Mouse (Mus musculus) lung, embryonic 14.5 days (tissue): Measurements from ENCODE around the gene Mrpl2. TPM values are rescaled to one million over a fixed set of nuclear protein-coding genes. Genes with fewer than 3 reads are reported as not detected.
A peak's percentile ranks its signal among the peaks of the same experiment; 100 is the strongest.

Experiments used
- ATAC-seq: fragments of 200-750 bp; cut with Nextera tagmentation; 2 replicates; pipeline ENCODE4 v1.8.0; 2017; ENCODE audit warnings: mild to moderate bottlenecking, moderate TSS enrichment, moderate library complexity; ENCODE audit not compliant: insufficient read depth
- DNase-seq: peaks from one replicate; pipeline ENCODE4 v3.0.0-alpha.2; 2015
- H3K27ac ChIP-seq: fragments of 300-500 bp; sonication (generic); 2 replicates; pipeline ENCODE4 v1.5.1; 2014; ENCODE audit warnings: low read depth, mild to moderate bottlenecking, moderate library complexity
- H3K27me3 ChIP-seq: fragments of 300-500 bp; sonication (generic); 2 replicates; pipeline ENCODE4 v1.6.1; 2014; ENCODE audit warnings: low read length, control low read depth; ENCODE audit not compliant: insufficient read depth
- H3K36me3 ChIP-seq: fragments of 300-500 bp; sonication (generic); 2 replicates; pipeline ENCODE4 v1.6.1; 2014; ENCODE audit warnings: control low read depth; ENCODE audit not compliant: insufficient read depth
- H3K4me1 ChIP-seq: fragments of 300-500 bp; sonication (generic); 2 replicates; pipeline ENCODE4 v1.6.1; 2014; ENCODE audit warnings: antibody characterized with exemption, control low read depth; ENCODE audit not compliant: insufficient read depth
- H3K4me2 ChIP-seq: fragments of 300-500 bp; sonication (generic); 2 replicates; pipeline ENCODE4 v1.6.1; 2014; ENCODE audit warnings: mild to moderate bottlenecking
- H3K4me3 ChIP-seq: fragments of 300-500 bp; sonication (generic); 2 replicates; pipeline ENCODE4 v1.5.1; 2014; ENCODE audit warnings: low read depth, low read length
- H3K9ac ChIP-seq: fragments of 300-500 bp; sonication (generic); 2 replicates; pipeline ENCODE4 v1.6.1; 2014
- H3K9me3 ChIP-seq: fragments of 300-500 bp; sonication (generic); 2 replicates; pipeline ENCODE4 v1.6.1; 2016; ENCODE audit warnings: low read depth, low read length, control low read depth
- CTCF ChIP-seq: IDR thresholded peaks from 2 replicates; pipeline ENCODE4 v1.5.1; 2016; ENCODE audit warnings: antibody characterized with exemption, low read depth
- WGBS: fragments of 180-500 bp; shearing (Covaris S2); extraction: QIAGEN DNeasy Blood & Tissue Kit; methylation state at CpG from one replicate; pipeline ENCODE4 v1.1.7; 2014; 5-methylcytosine and 5-hydroxymethylcytosine counted together
- polyA plus RNA-seq: library from polyadenylated mRNA; unstranded; fragments of >200 nt; fragmentation: Nextera tagmentation; extraction: Ambion mirVana; gene quantifications from 2 replicates; pipeline ENCODE4 v1.2.1, GENCODE M21; 2014

Gene Mrpl2
- polyA plus RNA-seq, 1 experiment from 2014 or later, result 113 TPM

- peak; percentile 51 for TF ChIP-seq CTCF
- no peaks in the 10 kb centered on the region for H3K27me3 ChIP-seq
- H3K4me1 ChIP-seq, result peaks cover 15% of the 10 kb centered on the region
- ATAC-seq (peak; percentile 52), DNase-seq (peak; percentile 64)
- WGBS, result 2% methylated on average over 34 of the region's 34 CpGs
- H3K4me2 ChIP-seq, result peak overlapping the region; percentile 88
- peak overlapping the region; percentile 85 for H3K27ac ChIP-seq
- peak overlapping the region; percentile 69 for H3K4me3 ChIP-seq
- peak overlapping the region; percentile 66 for H3K9ac ChIP-seq
- H3K9me3 ChIP-seq, result no peaks in the 10 kb centered on the region
- H3K36me3 ChIP-seq, result peaks cover 59% of the 10 kb centered on the region
Observed at GRCm38 (mm10) chr17:46679843-46680759, 34.1 kb downstream of the Mrpl2 start.

GRCm38 (mm10) chr17:46680760-46681373, 34.8 kb downstream of the Mrpl2 start, which contains the start of gene Klhdc3:
Gene Klhdc3, minus strand, starts transcription at chr17:46680914.
- DNase-seq, result peak; percentile 99
- H3K9me3 ChIP-seq, result no peaks in the 10 kb centered on the region
- peak within 1 kb of the TSS; percentile 85 for H3K27ac ChIP-seq
- H3K27me3 ChIP-seq, result no peaks in the 10 kb centered on the region
- WGBS, result under 1% methylated on average over 49 of the region's 49 CpGs
- peak within 1 kb of the TSS; percentile 88 for H3K4me2 ChIP-seq
- H3K4me1 ChIP-seq, result peaks cover 14% of the 10 kb centered on the region
- H3K9ac ChIP-seq, result peak within 1 kb of the TSS; percentile 66
- H3K36me3 ChIP-seq, result peaks cover 59% of the 10 kb centered on the region
- H3K4me3 ChIP-seq, result peak within 1 kb of the TSS; percentile 69
- TF ChIP-seq CTCF, result peak; percentile 16; the same call in 1 of the 2 replicates
- peak; percentile 98 for ATAC-seq

- peaks cover 14% of the 10 kb centered on the region for H3K4me1 ChIP-seq
- ATAC-seq, result peak; percentile 0; the same call in 1 of the 2 replicates
- no peaks in the 10 kb centered on the region for H3K9me3 ChIP-seq
- peaks cover 59% of the 10 kb centered on the region for H3K36me3 ChIP-seq
- peak overlapping the region; percentile 88 for H3K4me2 ChIP-seq
- peak overlapping the region; percentile 46; the same call in 1 of the 2 replicates for H3K27ac ChIP-seq
- no peak for TF ChIP-seq CTCF
- no peaks in the 10 kb centered on the region for H3K27me3 ChIP-seq
- no peak for DNase-seq
- H3K9ac ChIP-seq, result peak overlapping the region; percentile 64
- 21% methylated on average over 12 of the region's 12 CpGs for WGBS
- H3K4me3 ChIP-seq, result peak overlapping the region; percentile 69
Observed at GRCm38 (mm10) chr17:46681466-46682118, 35.6 kb downstream of the Mrpl2 start.

- Histone ChIP-seq H3K9ac (no peak overlapping the region), H3K4me1 (peaks cover 14% of the 10 kb centered on the region), H3K9me3 (no peaks in the 10 kb centered on the region), H3K4me3 (no peak overlapping the region), H3K27ac (no peak overlapping the region), H3K4me2 (no peak overlapping the region), H3K27me3 (no peaks in the 10 kb centered on the region), H3K36me3 (peaks cover 57% of the 10 kb centered on the region)
- DNase-seq (no peak), ATAC-seq (no peak)
- 86% methylated on average over 16 of the region's 16 CpGs for WGBS
- TF ChIP-seq CTCF, result no peak
Observed at GRCm38 (mm10) chr17:46682654-46683389, 36.8 kb downstream of the Mrpl2 start.

GRCm38 (mm10) chr17:46685913-46686312, 39.9 kb downstream of the Mrpl2 start:
- Histone ChIP-seq H3K9ac (no peak overlapping the region), H3K4me3 (no peak overlapping the region), H3K36me3 (peaks cover 67% of the 10 kb centered on the region), H3K4me2 (no peak overlapping the region), H3K4me1 (peaks cover 7% of the 10 kb centered on the region; the same call in 1 of the 2 replicates), H3K27me3 (no peaks in the 10 kb centered on the region), H3K9me3 (no peaks in the 10 kb centered on the region), H3K27ac (no peak overlapping the region)
- ATAC-seq (no peak), DNase-seq (no peak)
- WGBS, result 91% methylated on average over 6 of the region's 6 CpGs
- no peak for TF ChIP-seq CTCF

- Histone ChIP-seq H3K4me3 (no peak overlapping the region), H3K27me3 (no peaks in the 10 kb centered on the region), H3K9ac (no peak overlapping the region), H3K27ac (no peak overlapping the region), H3K4me1 (no peaks in the 10 kb centered on the region), H3K36me3 (peaks cover 52% of the 10 kb centered on the region), H3K9me3 (no peaks in the 10 kb centered on the region), H3K4me2 (no peak overlapping the region)
- DNase-seq (no peak), ATAC-seq (no peak)
- WGBS, result 80% methylated on average over 12 of the region's 12 CpGs
- TF ChIP-seq CTCF, result no peak
Observed at GRCm38 (mm10) chr17:46690665-46691064, 44.6 kb downstream of the Mrpl2 start.
